Mouse (Mus musculus): ENCODE measurements around the gene Scgb3a1. TPM values are rescaled to one million over a fixed set of nuclear protein-coding genes. Genes with fewer than 3 reads are reported as not detected.

The Scgb3a1 gene
- polyA plus RNA-seq, 1 experiment from 2014 or later = not detected

DNA sequence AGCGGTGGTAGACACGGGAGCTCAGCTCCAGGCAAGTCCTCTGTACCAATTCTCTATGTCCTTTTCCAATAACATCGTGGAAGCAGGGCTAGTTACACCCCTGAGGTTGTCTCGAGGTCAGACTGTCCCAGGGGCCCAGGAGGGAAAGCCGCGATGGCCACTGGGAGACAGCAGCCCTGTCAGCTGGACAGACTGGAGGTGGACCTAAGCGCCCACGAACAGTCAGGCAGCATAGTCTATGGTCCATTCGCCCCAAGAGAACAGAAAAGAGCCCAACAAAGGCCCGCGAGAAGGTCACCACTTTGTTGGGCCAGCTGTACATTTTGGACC is 10.4 kb upstream of the Scgb3a1 start:
- Histone ChIP-seq H3K4me1 (ENCODE audit: control insufficient read depth, insufficient read depth, low read length) (no peaks in the 10 kb centered on the region), H3K36me3 (ENCODE audit: control insufficient read depth, insufficient read depth, low read length) (no peaks in the 10 kb centered on the region), H3K4me3 (ENCODE audit: low read depth, low read length) (no peak overlapping the region), H3K4me2 (ENCODE audit: low read depth, low read length) (peak overlapping the region; percentile 13; the same call in 1 of the 2 replicates), H3K9me3 (ENCODE audit: control insufficient read depth, low read length) (no peaks in the 10 kb centered on the region), H3K27me3 (replicated peaks; ENCODE audit: control insufficient read depth, insufficient read depth, low read length) (no peaks in the 10 kb centered on the region), H3K27ac (replicated peaks; ENCODE audit: low read depth, low read length) (no peak overlapping the region), H3K9ac (ENCODE audit: low read depth, low read length) (no peak overlapping the region)
- DNase-seq (ENCODE audit: low spot score) = no peak
- ATAC-seq (ENCODE audit: low read depth) = no peak
- WGBS = 39% methylated on average over 11 of the region's 11 CpGs

DNA sequence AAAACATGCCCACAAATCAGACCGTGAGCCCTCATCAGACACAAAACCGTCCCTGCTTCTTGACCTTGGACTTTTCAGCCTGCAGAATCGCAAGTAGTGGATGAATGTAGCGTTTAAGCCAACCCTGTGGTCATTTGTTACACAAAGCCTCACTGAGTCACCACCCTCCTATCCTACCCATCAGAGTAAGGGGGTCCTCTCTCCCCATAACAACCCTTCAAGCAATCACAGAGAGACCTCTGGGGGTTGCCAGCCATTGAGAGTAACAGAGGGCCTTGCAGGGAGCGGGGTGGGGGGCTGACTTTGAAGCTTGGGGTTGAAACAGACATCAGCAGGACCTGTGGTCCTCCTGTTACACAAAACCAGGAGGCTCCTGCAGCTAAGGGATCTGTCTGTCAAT is 8.8 kb upstream of the Scgb3a1 start:
- no peak overlapping the region for H3K4me2 ChIP-seq (ENCODE audit: low read depth, low read length)
- 88% methylated on average over 5 of the region's 5 CpGs for WGBS
- H3K27me3 ChIP-seq (replicated peaks; ENCODE audit: control insufficient read depth, insufficient read depth, low read length) = no peaks in the 10 kb centered on the region

GRCm38 (mm10) chr11:49655501-49655900 is 7.9 kb upstream of the Scgb3a1 start:
- no peak for DNase-seq (ENCODE audit: low spot score)
- no peaks in the 10 kb centered on the region for H3K36me3 ChIP-seq (ENCODE audit: control insufficient read depth, insufficient read depth, low read length)
- H3K27me3 ChIP-seq (replicated peaks; ENCODE audit: control insufficient read depth, insufficient read depth, low read length) = no peaks in the 10 kb centered on the region
- no peak overlapping the region for H3K9ac ChIP-seq (ENCODE audit: low read depth, low read length)
- H3K4me3 ChIP-seq (ENCODE audit: low read depth, low read length) = no peak overlapping the region
- H3K4me1 ChIP-seq (ENCODE audit: control insufficient read depth, insufficient read depth, low read length) = no peaks in the 10 kb centered on the region
- H3K27ac ChIP-seq (replicated peaks; ENCODE audit: low read depth, low read length) = no peak overlapping the region
- ATAC-seq (ENCODE audit: low read depth) = no peak
- H3K9me3 ChIP-seq (ENCODE audit: control insufficient read depth, low read length) = no peaks in the 10 kb centered on the region
- H3K4me2 ChIP-seq (ENCODE audit: low read depth, low read length) = no peak overlapping the region

More for the DNA sequence above, 8.8 kb upstream of the Scgb3a1 start:
- DNase-seq (ENCODE audit: low spot score) = no peak
- H3K36me3 ChIP-seq (ENCODE audit: control insufficient read depth, insufficient read depth, low read length) = no peaks in the 10 kb centered on the region
- no peak overlapping the region for H3K27ac ChIP-seq (replicated peaks; ENCODE audit: low read depth, low read length)
- no peaks in the 10 kb centered on the region for H3K9me3 ChIP-seq (ENCODE audit: control insufficient read depth, low read length)
- H3K4me1 ChIP-seq (ENCODE audit: control insufficient read depth, insufficient read depth, low read length) = no peaks in the 10 kb centered on the region
- ATAC-seq (ENCODE audit: low read depth) = no peak
- no peak overlapping the region for H3K4me3 ChIP-seq (ENCODE audit: low read depth, low read length)
- H3K9ac ChIP-seq (ENCODE audit: low read depth, low read length) = no peak overlapping the region

DNA sequence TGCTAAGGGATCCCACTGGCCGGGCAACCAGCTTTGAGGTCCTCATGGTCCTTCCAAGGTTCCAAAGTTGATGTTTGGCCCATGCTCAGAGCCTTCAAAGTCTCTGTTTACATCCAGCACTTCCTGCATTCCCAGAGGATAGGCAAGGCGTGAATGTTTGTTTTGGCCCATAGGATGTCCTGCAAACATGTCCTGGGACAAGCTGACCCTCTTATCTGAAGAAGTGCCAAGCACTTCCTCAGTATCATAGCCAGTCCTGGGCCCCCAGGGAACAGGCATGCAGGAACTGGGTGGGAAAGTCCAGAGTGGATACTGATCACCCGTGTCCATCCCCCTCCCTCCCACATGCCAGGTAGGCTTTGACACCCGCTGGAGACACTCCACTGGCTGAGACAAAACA is 5.3 kb upstream of the Scgb3a1 start:
- no peak for DNase-seq (ENCODE audit: low spot score)
- H3K9ac ChIP-seq (ENCODE audit: low read depth, low read length) = no peak overlapping the region
- H3K36me3 ChIP-seq (ENCODE audit: control insufficient read depth, insufficient read depth, low read length) = no peaks in the 10 kb centered on the region
- WGBS = 79% methylated on average over 4 of the region's 4 CpGs
- no peak overlapping the region for H3K27ac ChIP-seq (replicated peaks; ENCODE audit: low read depth, low read length)
- no peak overlapping the region for H3K4me2 ChIP-seq (ENCODE audit: low read depth, low read length)
- H3K4me3 ChIP-seq (ENCODE audit: low read depth, low read length) = no peak overlapping the region
- H3K27me3 ChIP-seq (replicated peaks; ENCODE audit: control insufficient read depth, insufficient read depth, low read length) = no peaks in the 10 kb centered on the region
- no peaks in the 10 kb centered on the region for H3K4me1 ChIP-seq (ENCODE audit: control insufficient read depth, insufficient read depth, low read length)
- H3K9me3 ChIP-seq (ENCODE audit: control insufficient read depth, low read length) = no peaks in the 10 kb centered on the region
- ATAC-seq (ENCODE audit: low read depth) = no peak

DNA sequence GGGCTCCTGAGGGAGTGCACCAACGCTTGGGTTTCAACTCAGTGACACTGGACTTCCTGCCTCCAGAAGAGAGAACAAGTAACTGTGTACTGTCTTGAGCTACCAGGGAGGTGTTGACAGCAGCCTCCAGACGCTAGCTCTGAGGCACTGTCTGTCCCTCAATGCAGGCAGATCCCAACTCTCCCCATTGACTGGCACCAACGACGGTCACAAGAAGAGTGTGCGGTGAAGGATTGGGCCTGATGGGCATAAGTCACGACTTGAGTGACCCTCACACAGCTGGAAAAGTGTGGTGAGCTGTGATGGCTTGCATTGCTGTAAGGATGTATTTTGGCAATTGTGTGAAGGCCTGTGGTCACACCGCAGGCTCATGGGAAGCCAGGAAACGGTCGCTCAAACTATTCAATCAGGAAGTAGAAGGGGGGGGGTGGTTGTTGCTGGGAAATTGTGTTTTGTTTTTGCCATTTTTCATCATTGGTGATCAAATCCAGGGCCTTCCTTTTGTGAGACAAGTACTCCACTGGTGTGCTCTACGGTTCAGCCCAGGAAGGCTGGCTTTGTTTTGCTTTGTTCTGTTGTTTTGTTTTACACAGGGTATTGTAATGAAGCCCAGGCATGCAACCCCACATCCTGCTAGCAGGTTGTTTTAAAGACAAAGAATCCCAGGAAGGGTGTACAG is 4.5 kb upstream of the Scgb3a1 start:
- Histone ChIP-seq H3K9ac (ENCODE audit: low read depth, low read length) (no peak overlapping the region), H3K4me3 (ENCODE audit: low read depth, low read length) (no peak overlapping the region), H3K36me3 (ENCODE audit: control insufficient read depth, insufficient read depth, low read length) (no peaks in the 10 kb centered on the region), H3K4me2 (ENCODE audit: low read depth, low read length) (no peak overlapping the region), H3K27me3 (replicated peaks; ENCODE audit: control insufficient read depth, insufficient read depth, low read length) (no peaks in the 10 kb centered on the region), H3K27ac (replicated peaks; ENCODE audit: low read depth, low read length) (no peak overlapping the region; the same call in 1 of the 2 replicates), H3K4me1 (ENCODE audit: control insufficient read depth, insufficient read depth, low read length) (no peaks in the 10 kb centered on the region), H3K9me3 (ENCODE audit: control insufficient read depth, low read length) (no peaks in the 10 kb centered on the region)
- no peak for DNase-seq (ENCODE audit: low spot score)
- no peak for ATAC-seq (ENCODE audit: low read depth)
- 59% methylated on average over 10 of the region's 10 CpGs for WGBS

DNA sequence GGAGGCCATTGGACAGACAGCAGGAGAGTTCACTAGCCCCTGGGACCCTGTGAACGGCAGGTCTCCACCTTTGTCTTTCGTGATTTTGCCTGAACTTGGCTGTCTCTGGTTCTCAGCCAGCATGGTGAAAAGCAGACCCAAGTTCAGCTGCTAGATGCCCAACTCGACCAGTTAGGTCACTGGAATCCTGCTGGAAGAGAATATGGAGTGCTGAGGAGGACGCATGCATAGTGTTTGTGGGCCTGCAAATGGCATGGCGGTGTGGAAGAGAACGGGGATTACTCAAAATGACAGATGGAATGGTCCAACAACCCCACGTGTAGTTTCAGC is 4.0 kb upstream of the Scgb3a1 start:
- DNase-seq (ENCODE audit: low spot score) = no peak
- no peaks in the 10 kb centered on the region for H3K9me3 ChIP-seq (ENCODE audit: control insufficient read depth, low read length)
- 66% methylated on average over 7 of the region's 7 CpGs for WGBS
- no peak overlapping the region for H3K4me2 ChIP-seq (ENCODE audit: low read depth, low read length)
- no peak overlapping the region for H3K27ac ChIP-seq (replicated peaks; ENCODE audit: low read depth, low read length)
- H3K9ac ChIP-seq (ENCODE audit: low read depth, low read length) = no peak overlapping the region
- H3K4me1 ChIP-seq (ENCODE audit: control insufficient read depth, insufficient read depth, low read length) = no peaks in the 10 kb centered on the region
- H3K27me3 ChIP-seq (replicated peaks; ENCODE audit: control insufficient read depth, insufficient read depth, low read length) = no peaks in the 10 kb centered on the region
- H3K4me3 ChIP-seq (ENCODE audit: low read depth, low read length) = no peak overlapping the region
- H3K36me3 ChIP-seq (ENCODE audit: control insufficient read depth, insufficient read depth, low read length) = no peaks in the 10 kb centered on the region
- ATAC-seq (ENCODE audit: low read depth) = no peak

DNA sequence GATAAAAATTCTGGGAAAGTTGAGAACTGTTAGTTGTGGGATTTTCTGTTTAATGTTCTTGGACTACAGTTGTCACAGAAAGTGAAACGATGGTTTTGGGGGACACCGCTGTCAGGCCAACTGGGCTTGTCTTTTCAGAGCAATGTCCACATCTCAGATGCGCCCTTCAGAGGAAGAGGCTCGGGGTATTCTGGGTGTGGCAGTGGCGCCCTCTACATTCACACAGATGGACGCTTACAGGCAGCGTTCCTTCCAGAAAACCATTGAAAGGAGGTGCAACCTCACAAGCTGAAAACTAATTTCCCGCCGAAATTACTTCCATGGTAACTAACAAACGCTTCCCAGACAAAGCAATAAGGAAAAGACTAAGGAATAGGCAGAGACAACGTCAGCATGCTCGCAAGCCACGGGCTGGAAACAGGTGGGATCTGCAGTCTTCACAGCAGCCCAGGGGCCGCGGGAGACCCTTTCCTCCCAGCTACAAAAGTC is 1.1 kb upstream of the Scgb3a1 start:
- Histone ChIP-seq H3K4me1 (ENCODE audit: control insufficient read depth, insufficient read depth, low read length) (no peaks in the 10 kb centered on the region), H3K9me3 (ENCODE audit: control insufficient read depth, low read length) (no peaks in the 10 kb centered on the region), H3K27ac (replicated peaks; ENCODE audit: low read depth, low read length) (no peak overlapping the region), H3K9ac (ENCODE audit: low read depth, low read length) (no peak overlapping the region), H3K27me3 (replicated peaks; ENCODE audit: control insufficient read depth, insufficient read depth, low read length) (no peaks in the 10 kb centered on the region), H3K4me3 (ENCODE audit: low read depth, low read length) (no peak overlapping the region), H3K36me3 (ENCODE audit: control insufficient read depth, insufficient read depth, low read length) (no peaks in the 10 kb centered on the region), H3K4me2 (ENCODE audit: low read depth, low read length) (no peak overlapping the region)
- DNase-seq (ENCODE audit: low spot score) = no peak
- WGBS = 64% methylated on average over 15 of the region's 15 CpGs
- ATAC-seq (ENCODE audit: low read depth) = no peak

DNA sequence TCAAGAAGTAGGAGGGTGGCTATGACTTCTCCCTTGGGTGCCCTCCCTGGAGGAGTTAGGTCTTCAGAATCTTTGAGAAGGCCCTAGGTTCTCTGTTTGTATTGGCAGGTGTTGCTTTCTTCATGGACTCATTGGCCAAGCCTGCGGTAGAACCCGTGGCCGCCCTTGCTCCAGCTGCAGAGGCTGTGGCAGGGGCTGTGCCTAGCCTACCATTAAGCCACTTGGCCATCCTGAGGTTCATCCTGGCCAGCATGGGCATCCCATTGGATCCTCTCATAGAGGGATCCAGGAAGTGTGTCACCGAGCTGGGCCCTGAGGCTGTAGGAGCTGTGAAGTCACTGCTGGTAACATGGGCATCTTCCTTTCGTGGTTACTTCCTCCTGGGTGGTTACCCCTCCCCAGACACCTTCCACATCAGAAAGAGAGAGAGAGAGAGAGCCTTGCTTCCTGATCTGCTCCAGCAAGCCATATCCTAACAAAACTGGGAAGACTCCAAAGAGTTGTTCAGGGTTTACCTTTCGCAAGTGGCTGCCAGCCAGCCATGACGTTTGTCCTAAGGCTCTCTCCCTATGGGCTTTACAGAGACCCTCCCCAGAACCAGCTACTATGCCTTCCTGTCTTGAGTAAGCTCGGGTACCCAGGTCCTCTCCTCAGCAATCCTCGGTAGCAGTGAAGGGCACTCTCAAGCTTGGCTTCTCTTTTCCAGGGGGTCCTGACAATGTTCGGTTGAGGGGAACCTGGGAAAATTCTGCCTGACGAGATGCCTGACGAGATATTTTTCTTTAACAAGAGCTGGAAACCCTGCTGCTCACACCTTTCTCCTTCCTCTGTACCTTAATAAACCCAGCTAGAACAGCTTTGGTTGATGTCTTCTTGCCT is 1.1 kb downstream of the Scgb3a1 start:
- Histone ChIP-seq H3K9me3 (ENCODE audit: control insufficient read depth, low read length) (no peaks in the 10 kb centered on the region), H3K36me3 (ENCODE audit: control insufficient read depth, insufficient read depth, low read length) (peaks cover 11% of the 10 kb centered on the region; the same call in 1 of the 2 replicates), H3K4me2 (ENCODE audit: low read depth, low read length) (no peak overlapping the region), H3K9ac (ENCODE audit: low read depth, low read length) (no peak overlapping the region), H3K27me3 (replicated peaks; ENCODE audit: control insufficient read depth, insufficient read depth, low read length) (no peaks in the 10 kb centered on the region), H3K27ac (replicated peaks; ENCODE audit: low read depth, low read length) (no peak overlapping the region), H3K4me3 (ENCODE audit: low read depth, low read length) (no peak overlapping the region), H3K4me1 (ENCODE audit: control insufficient read depth, insufficient read depth, low read length) (no peaks in the 10 kb centered on the region)
- ATAC-seq (ENCODE audit: low read depth) (no peak), DNase-seq (ENCODE audit: low spot score) (no peak)
- WGBS = 75% methylated on average over 12 of the region's 12 CpGs

Measured in embryonic facial prominence, embryonic 14.5 days (tissue).